Mouse (Mus musculus) liver, postnatal 0 days (tissue): ENCODE measurements around the gene Clybl. TPM values are rescaled to one million over a fixed set of nuclear protein-coding genes. Genes with fewer than 3 reads are reported as not detected.

Experiments used
- ATAC-seq: fragments of 200-750 bp; cut with Nextera tagmentation; 2 replicates; pipeline ENCODE4 v1.8.0; 2017; ENCODE audit warnings: mild to moderate bottlenecking, moderate library complexity
- DNase-seq: peaks from one replicate; pipeline ENCODE4 v3.0.0-alpha.2; 2016
- H3K27ac ChIP-seq: fragments of 300-500 bp; sonication (generic); 2 replicates; pipeline ENCODE4 v1.5.1; 2014; ENCODE audit warnings: antibody characterized with exemption, moderate library complexity, mild to moderate bottlenecking, low read depth
- H3K27me3 ChIP-seq: fragments of 300-500 bp; sonication (generic); 2 replicates; pipeline ENCODE4 v1.6.1; 2014; ENCODE audit warnings: low read length, control low read depth, mixed read lengths; ENCODE audit not compliant: insufficient read depth
- H3K36me3 ChIP-seq: fragments of 300-500 bp; sonication (generic); replicated peaks from 2 replicates; pipeline ENCODE4 v1.6.1; 2014; ENCODE audit warnings: mild to moderate bottlenecking, control low read depth, low read length, moderate library complexity, mixed read lengths; ENCODE audit not compliant: insufficient read depth
- H3K4me1 ChIP-seq: fragments of 300-500 bp; sonication (generic); 2 replicates; pipeline ENCODE4 v1.6.1; 2014; ENCODE audit warnings: antibody characterized with exemption, mild to moderate bottlenecking, control low read depth; ENCODE audit not compliant: insufficient read depth
- H3K4me2 ChIP-seq: fragments of 300-500 bp; sonication (generic); 2 replicates; pipeline ENCODE4 v1.6.1; 2014; ENCODE audit warnings: low read depth, mild to moderate bottlenecking, low read length, moderate library complexity, mixed read lengths
- H3K4me3 ChIP-seq: fragments of 300-500 bp; sonication (generic); 2 replicates; pipeline ENCODE4 v1.5.1; 2014; ENCODE audit warnings: low read depth, low read length
- H3K9ac ChIP-seq: fragments of 300-500 bp; sonication (generic); replicated peaks from 2 replicates; pipeline ENCODE4 v1.6.1; 2014; ENCODE audit warnings: mild to moderate bottlenecking, moderate library complexity
- H3K9me3 ChIP-seq: fragments of 300-500 bp; sonication (generic); 2 replicates; pipeline ENCODE4 v1.6.1; 2016; ENCODE audit warnings: mild to moderate bottlenecking, control low read depth, low read length, mixed read lengths
- CTCF ChIP-seq: sonication (generic); IDR thresholded peaks from 2 replicates; pipeline ENCODE4 v1.5.1; 2016; ENCODE audit warnings: antibody characterized with exemption, low read depth
- EP300 ChIP-seq: IDR thresholded peaks from 2 replicates; pipeline ENCODE4 v1.6.1; 2016; ENCODE audit warnings: antibody characterized with exemption, low read depth, mild to moderate bottlenecking
- WGBS: fragments of 180-500 bp; shearing (Covaris S2); extraction: QIAGEN DNeasy Blood & Tissue Kit; methylation state at CpG from one replicate; pipeline ENCODE4 v1.1.7; 2014; ENCODE audit not compliant: insufficient replicate concordance; 5-methylcytosine and 5-hydroxymethylcytosine counted together
- polyA plus RNA-seq: library from polyadenylated mRNA; unstranded; fragments of >200 nt; fragmentation: Nextera tagmentation; extraction: Ambion mirVana; gene quantifications from 2 replicates; pipeline ENCODE4 v1.2.1, GENCODE M21; 2015

Gene Clybl
- polyA plus RNA-seq, 1 experiment from 2014 or later = 36.0 TPM

GRCm38 (mm10) chr14:122265214-122265613 lies 83.7 kb downstream of the Clybl start:
- no peak overlapping the region for H3K27ac ChIP-seq
- 81% methylated on average over 7 of the region's 7 CpGs for WGBS
- no peak overlapping the region for H3K4me2 ChIP-seq
- H3K9me3 ChIP-seq = no peaks in the 10 kb centered on the region
- no peak overlapping the region for H3K4me3 ChIP-seq
- no peaks in the 10 kb centered on the region for H3K27me3 ChIP-seq
- H3K9ac ChIP-seq = no peak overlapping the region
- ATAC-seq (no peak), DNase-seq (no peak)
- no peaks in the 10 kb centered on the region for H3K36me3 ChIP-seq
- TF ChIP-seq CTCF (no peak), EP300 (no peak)
- H3K4me1 ChIP-seq = no peaks in the 10 kb centered on the region

DNA sequence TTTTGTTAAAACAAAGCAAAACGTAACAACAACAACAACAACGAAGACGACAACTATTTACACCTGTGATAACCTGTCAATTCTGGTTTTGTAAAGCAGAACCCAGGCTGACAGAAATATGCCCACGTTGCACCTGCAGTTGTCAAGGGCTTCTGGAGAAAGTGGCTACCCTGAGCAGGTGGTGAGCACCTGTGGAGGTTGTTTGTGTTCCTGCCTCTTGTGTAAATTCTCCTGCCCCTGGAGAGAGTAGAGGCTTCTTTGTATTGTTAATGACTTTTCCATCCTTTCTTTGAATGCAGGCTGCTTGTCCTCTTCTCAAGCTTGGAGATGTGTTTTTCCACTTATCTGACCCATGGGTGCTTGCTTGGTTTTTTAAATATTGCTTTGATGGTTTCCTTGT lies 86.1 kb downstream of the Clybl start:
- Histone ChIP-seq H3K4me3 (no peak overlapping the region), H3K9me3 (no peaks in the 10 kb centered on the region), H3K27ac (no peak overlapping the region), H3K4me1 (no peaks in the 10 kb centered on the region), H3K9ac (no peak overlapping the region), H3K27me3 (no peaks in the 10 kb centered on the region), H3K4me2 (no peak overlapping the region), H3K36me3 (no peaks in the 10 kb centered on the region)
- TF ChIP-seq EP300 (no peak), CTCF (no peak)
- WGBS = 38% methylated on average over 4 of the region's 4 CpGs
- no peak for DNase-seq
- ATAC-seq = no peak

DNA sequence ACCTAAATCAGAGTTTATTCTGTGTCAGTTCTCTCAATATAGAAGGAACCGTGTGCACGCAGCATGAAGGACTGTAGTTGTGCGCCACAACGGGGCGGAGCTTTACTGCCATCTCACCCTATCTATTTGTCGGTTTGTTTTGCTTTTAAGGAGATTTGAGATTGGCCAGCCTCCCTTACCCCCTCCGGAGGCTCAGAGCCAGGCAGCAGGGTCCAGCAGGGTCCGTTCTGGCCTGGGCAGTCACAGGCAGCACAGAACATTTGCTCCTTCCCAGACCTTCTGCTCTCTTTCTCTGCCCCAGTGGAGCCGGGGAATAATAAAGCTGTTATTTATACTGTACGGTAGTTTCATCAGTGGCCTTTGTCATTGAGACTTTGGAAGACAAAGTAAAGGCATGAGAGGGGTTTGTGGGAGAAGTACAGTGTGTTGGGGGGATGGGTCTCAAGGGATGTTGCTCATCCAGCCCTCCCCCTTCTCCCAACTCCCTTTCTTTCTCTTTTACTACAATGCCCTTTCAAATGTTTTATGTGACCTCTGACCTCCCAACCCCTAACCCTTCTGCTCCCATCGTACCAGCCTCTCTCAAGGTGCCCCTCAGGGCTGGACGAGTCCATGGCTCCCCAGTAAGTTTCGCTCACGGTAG lies 89.7 kb downstream of the Clybl start:
- ATAC-seq = no peak
- Histone ChIP-seq H3K27me3 (no peaks in the 10 kb centered on the region), H3K9me3 (no peaks in the 10 kb centered on the region), H3K36me3 (no peaks in the 10 kb centered on the region), H3K27ac (no peak overlapping the region), H3K4me2 (no peak overlapping the region), H3K9ac (no peak overlapping the region), H3K4me1 (no peaks in the 10 kb centered on the region), H3K4me3 (no peak overlapping the region)
- WGBS = 56% methylated on average over 14 of the region's 14 CpGs
- TF ChIP-seq EP300 = no peak
- no peak for TF ChIP-seq CTCF
- no peak for DNase-seq

GRCm38 (mm10) chr14:122277142-122277541 lies 95.6 kb downstream of the Clybl start:
- Histone ChIP-seq H3K9me3 (no peaks in the 10 kb centered on the region), H3K27me3 (no peaks in the 10 kb centered on the region), H3K36me3 (no peaks in the 10 kb centered on the region), H3K9ac (no peak overlapping the region), H3K4me2 (no peak overlapping the region), H3K4me3 (no peak overlapping the region), H3K4me1 (no peaks in the 10 kb centered on the region), H3K27ac (no peak overlapping the region)
- ATAC-seq (no peak), DNase-seq (no peak)
- WGBS = 86% methylated on average over 8 of the region's 8 CpGs
- no peak for TF ChIP-seq EP300
- no peak for TF ChIP-seq CTCF

GRCm38 (mm10) chr14:122279462-122280308 lies 98.2 kb downstream of the Clybl start:
- TF ChIP-seq CTCF = no peak
- no peak for TF ChIP-seq EP300
- H3K27ac ChIP-seq = no peak overlapping the region
- no peak overlapping the region for H3K4me2 ChIP-seq
- 74% methylated on average over 16 of the region's 16 CpGs for WGBS
- no peak overlapping the region for H3K4me3 ChIP-seq
- no peak for DNase-seq
- H3K36me3 ChIP-seq = no peaks in the 10 kb centered on the region
- no peak for ATAC-seq
- no peaks in the 10 kb centered on the region for H3K27me3 ChIP-seq
- no peaks in the 10 kb centered on the region for H3K9me3 ChIP-seq
- H3K4me1 ChIP-seq = no peaks in the 10 kb centered on the region
- H3K9ac ChIP-seq = no peak overlapping the region

DNA sequence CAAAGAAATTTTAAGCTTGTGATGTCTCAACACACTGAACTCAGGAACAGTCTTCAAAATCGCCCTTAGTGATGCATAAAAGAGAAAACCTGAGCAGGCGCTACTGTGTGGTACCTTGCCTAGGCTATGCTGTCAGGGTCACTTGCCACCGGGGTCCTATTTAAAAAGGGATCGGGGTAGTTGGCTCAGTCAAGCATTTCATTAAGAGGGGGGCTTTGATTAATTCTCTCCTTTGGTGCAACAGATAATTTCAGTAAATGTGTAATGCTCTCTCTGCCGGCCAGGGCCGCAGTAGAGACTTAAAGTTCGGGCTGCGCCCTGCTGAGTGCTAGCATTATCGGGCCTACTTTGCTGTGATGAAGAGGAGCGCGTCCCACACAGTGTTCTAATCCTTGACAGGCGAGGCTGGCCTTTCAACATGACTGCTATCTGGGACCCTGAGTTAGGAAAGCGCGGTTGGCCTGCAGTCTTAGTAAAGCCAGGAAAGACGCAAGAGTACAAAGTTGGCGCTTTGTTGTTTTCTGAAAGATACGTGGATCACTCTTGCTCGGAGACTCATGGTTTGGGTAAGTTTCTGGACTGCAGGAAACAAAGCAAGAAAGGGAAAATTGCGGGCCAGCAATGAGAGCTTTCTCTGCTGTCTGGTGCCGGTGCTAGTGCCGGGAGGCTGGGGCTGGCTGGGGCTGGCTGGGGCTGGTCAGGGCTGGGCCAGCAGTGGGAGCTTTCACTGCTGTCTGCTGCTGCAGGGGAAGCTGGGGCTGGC lies 99.0 kb downstream of the Clybl start:
- no peaks in the 10 kb centered on the region for H3K4me1 ChIP-seq
- H3K27me3 ChIP-seq = no peaks in the 10 kb centered on the region
- no peak overlapping the region for H3K9ac ChIP-seq
- ATAC-seq (no peak), DNase-seq (no peak)
- H3K4me3 ChIP-seq = no peak overlapping the region
- H3K36me3 ChIP-seq = no peaks in the 10 kb centered on the region
- H3K27ac ChIP-seq = no peak overlapping the region
- TF ChIP-seq CTCF = no peak
- TF ChIP-seq EP300 = no peak
- 60% methylated on average over 21 of the region's 21 CpGs for WGBS
- no peaks in the 10 kb centered on the region for H3K9me3 ChIP-seq
- H3K4me2 ChIP-seq = no peak overlapping the region
